Mouse (Mus musculus) layer of hippocampus, postnatal 10 days (tissue): ENCODE data around the gene Arid1b. TPM values are rescaled to one million over a fixed set of nuclear protein-coding genes. Genes with fewer than 3 reads are reported as not detected.

Source experiments
- DNase-seq, 2 experiments: peaks; one replicate each; pipeline ENCODE4 v3.0.0; 2021; ENCODE audit warnings: low spot score in 2 of 2
- total RNA-seq, 2 experiments: library from RNA; stranded (reverse); gene quantifications; 2 replicates each; pipeline ENCODE4 v1.2.3; 2021

The Arid1b gene
- total RNA-seq, 2 experiments from 2014 or later: 74.7 to 79.4 TPM

- no peak for DNase-seq
These were observed 275.2 kb downstream of the Arid1b start for GRCm38 (mm10) chr17:5269302-5269701.

- no peak for DNase-seq
These were observed 275.6 kb downstream of the Arid1b start for GRCm38 (mm10) chr17:5269774-5270173.

GRCm38 (mm10) chr17:5270823-5271222, 276.7 kb downstream of the Arid1b start:
- no peak for DNase-seq

GRCm38 (mm10) chr17:5273118-5273517, 279.0 kb downstream of the Arid1b start:
- DNase-seq: no peak

GRCm38 (mm10) chr17:5273685-5274084, 279.6 kb downstream of the Arid1b start:
- no peak for DNase-seq

GRCm38 (mm10) chr17:5274429-5274828, 280.3 kb downstream of the Arid1b start:
- DNase-seq: no peak

- DNase-seq: no peak
These were observed 281.6 kb downstream of the Arid1b start for GRCm38 (mm10) chr17:5275749-5276148.

- DNase-seq: no peak
These were observed 283.2 kb downstream of the Arid1b start for GRCm38 (mm10) chr17:5277137-5277871.

- DNase-seq: no peak
These were observed 286.4 kb downstream of the Arid1b start for GRCm38 (mm10) chr17:5280499-5281053.

- DNase-seq: peak; percentile 67 to 78
These were observed 290.7 kb downstream of the Arid1b start for GRCm38 (mm10) chr17:5284783-5285182.

- no peak for DNase-seq
These were observed 291.8 kb downstream of the Arid1b start for GRCm38 (mm10) chr17:5285877-5286440.

- peak; percentile 71 to 74 for DNase-seq
These were observed 292.6 kb downstream of the Arid1b start for GRCm38 (mm10) chr17:5286571-5287209.

- DNase-seq: no peak
These were observed 293.1 kb downstream of the Arid1b start for GRCm38 (mm10) chr17:5287210-5287591.

GRCm38 (mm10) chr17:5287641-5288040, 293.5 kb downstream of the Arid1b start:
- DNase-seq: no peak

- DNase-seq: no peak
These were observed 299.8 kb downstream of the Arid1b start for GRCm38 (mm10) chr17:5293653-5294584.

- DNase-seq: peak; percentile 72 to 82
These were observed 301.2 kb downstream of the Arid1b start for GRCm38 (mm10) chr17:5295086-5295947.

- no peak for DNase-seq
These were observed 301.8 kb downstream of the Arid1b start for GRCm38 (mm10) chr17:5295948-5296262.

- DNase-seq: no peak
These were observed 303.4 kb downstream of the Arid1b start for GRCm38 (mm10) chr17:5297491-5297890.

- DNase-seq: no peak
These were observed 303.9 kb downstream of the Arid1b start for GRCm38 (mm10) chr17:5297984-5298383.

- peak; percentile 47 to 61 for DNase-seq
These were observed 304.9 kb downstream of the Arid1b start for GRCm38 (mm10) chr17:5298891-5299559.
